Mouse (Mus musculus) heart, adult 2 months (tissue): ENCODE measurements around the gene Daam1. TPM values are rescaled to one million over a fixed set of nuclear protein-coding genes. Genes with fewer than 3 reads are reported as not detected.

Experiments
- DNase-seq, 2 experiments: peaks; one replicate each; pipeline ENCODE4 v3.0.0; 2021
- H3K27ac ChIP-seq: fragments of 200-600 bp; 2 replicates; pipeline ENCODE4 v1.8.1; 2022
- H3K27me3 ChIP-seq: fragments of 200-500 bp; 2 replicates; pipeline ENCODE4 v1.6.1; 2012; ENCODE audit warnings: mild to moderate bottlenecking, low read length, inconsistent platforms, mixed read lengths; ENCODE audit not compliant: control insufficient read depth, insufficient read depth
- H3K36me3 ChIP-seq: fragments of 200-500 bp; 2 replicates; pipeline ENCODE4 v1.6.1; 2012; ENCODE audit warnings: low read length, inconsistent platforms; ENCODE audit not compliant: control insufficient read depth, insufficient read depth
- H3K4me1 ChIP-seq: fragments of 200-500 bp; 2 replicates; pipeline ENCODE4 v1.6.1; 2011; ENCODE audit warnings: low read length; ENCODE audit not compliant: control insufficient read depth, insufficient read depth
- H3K4me3 ChIP-seq: fragments of 200-600 bp; 2 replicates; pipeline ENCODE4 v1.8.1; 2022
- H3K79me2 ChIP-seq: fragments of 200-500 bp; replicated peaks from 2 replicates; pipeline ENCODE4 v1.6.1; 2012; ENCODE audit warnings: mild to moderate bottlenecking, inconsistent platforms, low read length, moderate library complexity, mixed read lengths; ENCODE audit not compliant: control insufficient read depth, insufficient read depth
- H3K9ac ChIP-seq: fragments of 200-500 bp; 2 replicates; pipeline ENCODE4 v1.6.1; 2012; ENCODE audit warnings: low read depth, mild to moderate bottlenecking, control low read depth, inconsistent platforms, low read length, mixed read lengths
- CTCF ChIP-seq: fragments of 200-600 bp; IDR thresholded peaks from 2 replicates; pipeline ENCODE4 v1.8.1; 2022; ENCODE audit warnings: antibody characterized with exemption, mild to moderate bottlenecking, moderate library complexity
- EP300 ChIP-seq: fragments of 200-500 bp; IDR thresholded peaks from 2 replicates; pipeline ENCODE4 v1.6.1; 2011; ENCODE audit warnings: low read depth, low read length, control low read depth; ENCODE audit not compliant: insufficient read depth
- POLR2A ChIP-seq: fragments of 200-500 bp; IDR thresholded peaks from 2 replicates; pipeline ENCODE4 v1.6.1; 2011; ENCODE audit warnings: mild to moderate bottlenecking, low read depth, low read length, control low read depth; ENCODE audit not compliant: insufficient read depth
- WGBS: fragments of 180-500 bp; shearing (Covaris S2); methylation state at CpG from one replicate; pipeline ENCODE4 v1.1.7; 2018; 5-methylcytosine and 5-hydroxymethylcytosine counted together
- intact Hi-C: fragments of 180-260 bp; cut with DNase I; formaldehyde crosslinking; loops from one replicate; pipeline ENCODE4 v1.15.1; 2025
- polyA plus RNA-seq: library from polyadenylated mRNA; depleted of rRNA; stranded (reverse); fragments of >200 nt; gene quantifications from 2 replicates; pipeline ENCODE4 v1.2.3, GENCODE M21; 2012
- total RNA-seq, 2 experiments: library from RNA; stranded (reverse); gene quantifications; 2 replicates each; pipeline ENCODE4 v1.2.3; 2021

Daam1 gene
- total and polyA plus RNA-seq, 3 experiments: 13.1 to 77.6 (median 67.2) TPM

DNA sequence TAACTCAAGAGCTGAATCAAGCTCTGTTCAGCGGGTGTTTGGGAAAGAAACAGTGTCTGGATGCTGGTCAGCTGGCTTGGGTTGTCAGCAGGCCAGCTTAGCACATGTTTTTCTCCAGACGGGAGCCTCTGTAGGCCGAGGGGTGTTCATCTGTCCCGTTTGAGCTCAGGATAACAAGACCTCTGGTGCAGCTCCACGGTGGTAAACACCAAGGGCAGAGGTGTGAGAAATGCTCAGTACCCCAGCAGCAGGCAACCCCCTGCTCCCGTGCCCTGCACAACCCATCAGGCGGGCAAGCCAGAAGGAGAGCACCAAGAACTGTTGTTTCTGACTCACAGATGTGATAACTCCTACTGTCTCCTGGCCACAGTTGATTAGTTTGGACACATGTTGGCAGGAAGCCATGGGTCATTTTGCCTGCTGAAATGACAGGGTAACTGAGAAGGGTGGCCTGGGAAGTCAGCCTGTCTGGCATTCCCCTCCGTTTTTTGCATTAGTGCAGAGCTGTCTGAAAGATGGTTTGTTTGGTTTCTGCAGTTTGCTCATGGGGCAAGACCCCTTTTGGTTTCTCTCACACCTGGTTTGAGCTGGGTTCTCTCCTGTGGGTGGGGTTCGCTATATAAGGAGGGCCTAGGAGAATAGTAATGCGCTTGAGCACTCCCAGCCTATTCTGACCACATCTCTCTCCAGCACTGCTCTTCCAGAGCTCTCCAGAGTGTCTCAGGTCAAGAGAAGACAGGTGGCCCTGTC, 25.0 kb downstream of the Daam1 start:
- intact Hi-C loops: no loop called here
- Histone ChIP-seq H3K27me3 (no peaks in the 10 kb centered on the region), H3K4me3 (no peak overlapping the region), H3K79me2 (peaks cover 12% of the 10 kb centered on the region), H3K4me1 (peaks cover 35% of the 10 kb centered on the region), H3K9ac (no peak overlapping the region), H3K27ac (peak overlapping the region; percentile 55), H3K36me3 (peaks cover 21% of the 10 kb centered on the region)
- 19% methylated on average over 10 of the region's 10 CpGs for WGBS
- DNase-seq: peak; percentile 78 to 79
- no peak for TF ChIP-seq CTCF
- no peak for TF ChIP-seq POLR2A
- TF ChIP-seq EP300: no peak

GRCm38 (mm10) chr12:71856480-71856754, 25.5 kb downstream of the Daam1 start:
- no peak for DNase-seq
- no peak overlapping the region for H3K9ac ChIP-seq
- H3K36me3 ChIP-seq: peaks cover 26% of the 10 kb centered on the region
- TF ChIP-seq EP300: no peak
- no peak for TF ChIP-seq POLR2A
- no peak for TF ChIP-seq CTCF
- intact Hi-C loops: no loop called here
- no peak overlapping the region for H3K4me3 ChIP-seq
- peaks cover 36% of the 10 kb centered on the region for H3K4me1 ChIP-seq
- no peaks in the 10 kb centered on the region for H3K27me3 ChIP-seq
- peaks cover 13% of the 10 kb centered on the region for H3K79me2 ChIP-seq
- peak overlapping the region; percentile 55; the same call in 1 of the 2 replicates for H3K27ac ChIP-seq

DNA sequence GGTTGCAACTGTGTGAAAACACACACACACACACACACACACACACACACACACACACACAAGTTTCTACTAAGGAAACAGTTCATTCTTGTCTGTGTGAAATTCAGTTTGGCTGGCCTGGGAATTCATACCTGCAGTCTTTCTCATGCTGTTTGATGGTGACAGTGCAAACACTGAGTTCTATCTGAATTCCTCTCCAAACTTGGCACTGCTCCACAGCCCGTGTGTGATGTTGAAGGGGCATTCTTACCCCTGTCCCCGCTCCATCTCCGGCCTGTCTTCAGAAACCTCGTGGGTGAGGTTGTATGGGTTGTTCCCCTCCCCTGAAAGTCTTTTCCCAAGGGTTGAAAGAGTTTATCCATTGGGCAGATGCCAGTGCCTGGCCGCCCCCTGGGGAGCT, 28.2 kb downstream of the Daam1 start:
- Histone ChIP-seq H3K27ac (no peak overlapping the region), H3K4me3 (no peak overlapping the region), H3K79me2 (peaks cover 14% of the 10 kb centered on the region), H3K9ac (no peak overlapping the region), H3K36me3 (peaks cover 32% of the 10 kb centered on the region), H3K4me1 (peaks cover 42% of the 10 kb centered on the region), H3K27me3 (no peaks in the 10 kb centered on the region)
- DNase-seq: no peak
- intact Hi-C loops: no loop called here
- 35% methylated on average over 5 of the region's 5 CpGs for WGBS
- TF ChIP-seq EP300 (no peak), CTCF (no peak), POLR2A (no peak)

- peak; percentile 92; the same call in 1 of the 2 replicates for TF ChIP-seq EP300
- peak; percentile 32; the same call in 1 of the 2 replicates for TF ChIP-seq POLR2A
- TF ChIP-seq CTCF: no peak
- Histone ChIP-seq H3K36me3 (peaks cover 41% of the 10 kb centered on the region), H3K27ac (peak overlapping the region; percentile 82), H3K79me2 (peaks cover 12% of the 10 kb centered on the region), H3K4me3 (peak overlapping the region; percentile 27; the same call in 1 of the 2 replicates), H3K9ac (peak overlapping the region; percentile 28), H3K4me1 (peaks cover 33% of the 10 kb centered on the region), H3K27me3 (no peaks in the 10 kb centered on the region)
- peak; percentile 77 to 82 for DNase-seq
- 4% methylated on average over 10 of the region's 10 CpGs for WGBS
- intact Hi-C loops: loop anchor here (2.0 kb wide), 2 partner anchors 21 to 31 kb away; no protein-coding TSS in a partner anchor
Measured at GRCm38 (mm10) chr12:71863846-71864543, 33.1 kb downstream of the Daam1 start.

- 25% methylated on average over 3 of the region's 3 CpGs for WGBS
- intact Hi-C loops: loop anchor here (2.0 kb wide), 1 partner anchor 20 kb away; no protein-coding TSS in a partner anchor
- H3K4me1 ChIP-seq: peaks cover 30% of the 10 kb centered on the region
Measured at GRCm38 (mm10) chr12:71864544-71864897, 33.6 kb downstream of the Daam1 start.

GRCm38 (mm10) chr12:71865937-71866336, 35.1 kb downstream of the Daam1 start:
- TF ChIP-seq EP300: no peak
- TF ChIP-seq POLR2A: no peak
- Histone ChIP-seq H3K4me3 (no peak overlapping the region), H3K79me2 (peaks cover 4% of the 10 kb centered on the region), H3K4me1 (peaks cover 28% of the 10 kb centered on the region), H3K36me3 (peaks cover 35% of the 10 kb centered on the region), H3K27me3 (no peaks in the 10 kb centered on the region), H3K27ac (no peak overlapping the region), H3K9ac (no peak overlapping the region)
- DNase-seq: no peak
- intact Hi-C loops: loop anchor here (2.0 kb wide), 1 partner anchor 19 kb away; no protein-coding TSS in a partner anchor
- 78% methylated on average over 3 of the region's 3 CpGs for WGBS

More at GRCm38 (mm10) chr12:71864544-71864897, 33.6 kb downstream of the Daam1 start:
- peak overlapping the region; percentile 82 for H3K27ac ChIP-seq
- H3K9ac ChIP-seq: no peak overlapping the region
- peaks cover 38% of the 10 kb centered on the region for H3K36me3 ChIP-seq
- peaks cover 12% of the 10 kb centered on the region for H3K79me2 ChIP-seq
- H3K4me3 ChIP-seq: no peak overlapping the region; the same call in 1 of the 2 replicates
- TF ChIP-seq POLR2A (no peak), CTCF (no peak), EP300 (no peak)
- DNase-seq: no peak
- no peaks in the 10 kb centered on the region for H3K27me3 ChIP-seq
